Mouse (Mus musculus) adrenal gland, adult (tissue): ENCODE measurements at regions not wholly inside any gene's neighbourhood (a gene's known extent, or its start where the extent isn't known, plus 50 kb on each side); places are given as distances from the start of the nearest gene placed in this dataset.
A peak's percentile ranks its signal among the peaks of the same experiment; 100 is the strongest.

ENCODE experiments used
- DNase-seq, 2 experiments: peaks; one replicate each; pipeline ENCODE4 v3.0.0; 2022 to 2023; ENCODE audit warnings: low spot score in 1 of 2; ENCODE audit not compliant: inconsistent age in 2 of 2

DNA sequence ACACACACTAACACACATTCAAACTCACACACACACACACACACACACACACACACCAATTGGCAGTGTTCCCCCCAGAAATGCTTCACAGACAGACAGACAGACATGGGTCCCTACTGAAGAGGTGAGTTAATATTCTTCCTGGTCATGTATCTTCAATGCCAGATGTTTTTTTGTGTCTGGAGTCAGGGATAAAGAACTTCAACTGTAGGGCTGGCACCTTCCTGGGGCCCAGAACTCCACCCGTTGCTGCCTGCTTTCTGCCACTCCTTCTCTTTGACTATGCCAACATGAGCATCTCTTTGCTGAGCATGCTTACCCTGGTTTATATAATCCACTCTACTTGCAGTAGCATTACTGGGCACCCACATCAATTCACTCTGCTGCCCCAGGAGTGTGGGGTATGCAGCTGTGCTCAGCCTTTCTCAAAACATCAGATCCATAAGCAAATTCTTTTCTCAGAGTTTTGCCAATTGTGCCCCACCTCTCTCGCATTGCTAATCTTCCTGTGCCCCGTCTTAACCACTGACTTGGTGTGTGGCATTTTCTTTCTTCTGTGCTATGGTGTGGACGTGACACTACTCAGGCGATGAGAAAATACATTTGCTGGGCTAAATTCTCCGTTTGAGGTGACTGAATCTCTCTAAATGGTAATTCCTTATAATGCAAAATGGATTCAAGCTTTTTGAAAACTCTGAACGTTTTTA, 60.5 kb upstream of the Bach2 start:
- DNase-seq = no peak

DNA sequence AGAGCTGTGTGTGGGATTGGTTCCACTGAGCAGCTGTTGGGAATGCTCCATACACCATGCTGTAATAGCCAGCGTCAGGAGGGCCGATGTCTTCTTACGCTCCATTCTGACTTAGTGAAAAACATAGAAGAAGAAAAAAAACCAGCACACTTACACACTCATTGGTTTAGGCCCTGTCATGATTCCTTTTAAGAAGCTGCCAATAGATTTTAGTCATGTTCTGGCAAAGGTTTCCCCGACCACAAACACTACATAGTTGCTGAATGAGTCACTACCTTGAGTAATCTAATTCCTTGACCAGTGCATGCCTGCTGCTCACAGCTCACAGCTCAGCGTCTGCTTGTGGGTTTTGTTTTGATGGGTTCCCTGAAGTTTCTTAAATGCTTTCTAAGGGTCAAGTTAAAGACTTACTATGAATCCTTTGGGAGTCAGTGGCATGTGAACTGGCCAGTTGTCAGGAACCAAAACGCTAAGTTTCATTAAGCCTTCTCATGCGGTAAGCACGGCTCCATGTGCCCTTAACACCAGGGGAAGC, 58.8 kb upstream of the Bach2 start:
- peak; percentile 71 to 91 for DNase-seq

DNA sequence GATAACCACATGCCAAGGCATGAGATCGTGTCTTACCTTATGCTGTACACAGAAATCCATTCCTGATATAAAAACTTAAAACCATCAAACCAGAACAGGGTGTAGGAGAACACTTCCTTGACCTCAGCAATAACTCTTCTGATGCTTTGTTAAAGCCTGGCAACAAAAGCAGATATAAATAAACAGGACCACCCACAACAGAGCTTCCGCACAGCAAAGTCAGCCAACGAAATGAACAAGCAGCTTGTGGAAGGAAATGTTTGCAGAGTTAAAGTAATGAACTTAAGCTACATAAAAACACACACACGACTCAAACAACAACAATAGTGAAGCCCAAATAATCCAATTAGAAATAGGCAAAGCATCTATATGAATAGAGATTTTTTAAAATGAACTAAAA, 54.8 kb upstream of the Bach2 start:
- DNase-seq = no peak

DNA sequence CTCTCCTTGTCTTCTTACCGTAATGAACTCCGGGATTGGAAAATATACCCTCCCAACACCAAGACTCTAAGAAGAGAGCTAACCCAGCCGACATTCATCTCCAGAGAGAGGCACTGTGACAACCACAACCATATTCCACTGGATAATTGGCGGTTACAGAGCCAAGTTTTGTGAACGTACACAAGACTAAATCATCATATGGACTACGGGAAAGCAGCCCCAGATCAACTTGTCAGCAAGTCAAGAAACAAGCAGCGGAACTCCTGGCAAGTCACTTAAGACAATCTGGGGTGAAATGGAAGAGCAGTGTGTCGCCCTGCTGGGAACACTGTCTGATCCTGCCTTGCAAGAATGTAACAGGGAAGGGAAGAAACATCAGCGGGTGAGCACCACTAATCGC, 52.6 kb upstream of the Bach2 start:
- DNase-seq = no peak

DNA sequence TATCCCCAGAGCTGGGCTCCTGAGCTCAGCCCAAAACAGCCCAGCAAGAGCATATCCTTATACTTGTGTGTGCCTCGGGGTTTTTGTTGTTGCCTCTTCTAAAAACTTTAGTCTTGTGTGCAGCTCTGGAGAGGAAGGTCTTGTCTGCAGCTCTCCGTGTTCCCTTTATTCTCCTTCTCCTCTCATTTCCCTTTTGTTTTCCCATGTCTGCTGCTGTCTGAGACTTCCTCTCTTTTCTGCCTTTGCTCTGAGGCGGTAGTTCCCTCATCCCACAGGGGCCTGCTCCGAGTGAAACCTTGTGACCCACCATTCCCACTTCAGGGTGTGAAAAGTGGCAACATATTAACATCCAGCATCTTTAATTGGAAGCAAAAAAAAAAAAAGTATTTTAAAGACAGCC, 51.5 kb upstream of the Bach2 start:
- DNase-seq = no peak

DNA sequence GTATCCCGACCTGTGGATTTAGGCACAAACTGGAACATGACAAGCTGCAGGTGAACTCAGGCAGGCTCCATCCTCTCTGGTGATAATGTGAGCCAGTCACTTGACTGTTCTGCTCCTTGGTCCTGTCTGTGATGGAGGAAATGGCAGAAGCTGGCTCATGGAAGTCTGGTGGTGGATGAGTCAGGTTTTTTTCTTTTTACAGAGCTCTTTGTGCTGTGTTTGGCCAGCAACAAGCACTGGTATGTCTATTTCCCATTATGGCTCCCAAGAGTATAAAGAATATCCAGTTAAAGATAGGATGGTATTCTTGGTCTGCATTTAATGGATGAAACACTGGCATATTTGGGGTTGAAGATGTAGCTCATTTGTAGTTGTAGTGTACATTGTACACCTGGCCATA, 50.5 kb upstream of the Bach2 start:
- DNase-seq = no peak

DNA sequence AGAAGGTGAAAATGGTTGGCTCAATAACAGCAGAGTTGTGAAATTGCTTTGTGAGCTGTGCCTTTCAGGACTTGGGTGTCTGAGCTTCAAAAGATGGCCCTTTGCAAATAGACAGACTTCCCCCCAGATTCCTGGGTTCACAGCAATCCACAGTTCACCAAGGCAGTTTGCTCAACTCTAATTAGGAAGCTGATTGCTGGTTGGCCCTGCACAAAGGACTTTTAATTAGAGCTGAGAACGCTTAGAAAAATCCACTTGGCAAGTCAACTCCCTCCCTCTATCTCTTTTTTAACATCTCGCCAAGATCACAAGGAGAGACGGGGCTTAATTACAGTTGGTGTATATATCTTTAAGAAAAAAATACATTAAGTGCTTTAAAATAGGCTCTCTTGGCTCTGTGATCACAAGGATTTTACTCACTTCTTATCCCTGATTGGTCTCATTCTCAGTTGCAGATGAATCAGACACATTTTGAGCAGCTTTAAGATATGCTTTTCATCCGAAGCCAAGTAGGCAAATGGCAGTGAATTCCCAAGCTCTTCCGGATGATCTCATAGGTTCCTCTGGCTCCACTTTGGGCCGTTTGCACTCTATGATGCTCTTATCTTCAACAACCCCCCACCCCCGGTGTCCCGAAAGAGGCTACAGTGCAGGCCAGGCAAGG, 49.7 kb upstream of the Bach2 start:
- DNase-seq = no peak
